Mouse (Mus musculus) brain, adult 2 months (tissue): ENCODE measurements around the gene Snx17.
"Not testable (repeated sequence)": the region's sequence is repeated elsewhere in the genome, so short reads cannot be mapped to it uniquely, and the experiment has no call there.

ENCODE experiments used
- DNase-seq: peaks from one replicate; pipeline ENCODE4 v3.0.0; 2011; ENCODE audit warnings: low read depth, low spot score

Snx17 gene

GRCm38 (mm10) chr5:31196207-31196606, 3.2 kb downstream of the Snx17 start:
- no peak for DNase-seq

DNA sequence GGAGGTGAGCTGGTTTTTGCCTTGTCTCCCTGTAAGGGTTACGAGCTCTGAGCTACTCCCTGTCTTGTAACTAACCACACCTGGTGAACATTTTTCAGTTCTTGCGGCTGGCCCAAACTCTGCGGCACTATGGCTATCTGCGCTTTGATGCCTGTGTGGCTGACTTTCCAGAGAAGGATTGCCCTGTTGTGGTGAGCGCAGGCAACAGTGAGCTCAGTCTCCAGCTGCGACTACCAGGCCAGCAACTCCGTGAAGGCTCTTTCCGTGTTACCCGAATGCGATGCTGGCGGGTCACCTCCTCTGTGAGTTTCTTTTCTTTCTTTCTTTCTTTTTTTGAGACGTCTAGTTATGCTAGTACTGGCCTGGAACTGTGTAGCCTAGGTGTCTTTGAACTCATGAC, 4.0 kb downstream of the Snx17 start:
- DNase-seq = no peak

DNA sequence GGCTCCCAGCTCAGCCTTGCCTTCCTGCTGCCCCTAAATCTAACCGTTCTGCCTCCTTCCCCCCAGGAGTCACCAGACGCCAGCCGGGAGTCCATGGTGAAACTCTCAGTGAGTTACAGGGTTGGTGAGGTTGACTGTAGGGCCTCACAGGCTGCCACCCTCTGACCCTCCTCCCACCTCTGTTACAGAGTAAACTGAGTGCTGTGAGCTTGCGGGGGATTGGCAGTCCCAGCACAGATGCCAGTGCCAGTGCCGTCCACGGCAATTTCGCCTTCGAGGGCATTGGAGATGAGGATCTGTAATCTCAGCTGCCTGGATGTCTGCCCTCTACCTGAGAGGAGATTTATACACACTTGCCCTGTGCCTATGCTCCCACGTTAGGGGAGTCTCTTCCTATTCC, 5.1 kb downstream of the Snx17 start:
- DNase-seq = no peak

DNA sequence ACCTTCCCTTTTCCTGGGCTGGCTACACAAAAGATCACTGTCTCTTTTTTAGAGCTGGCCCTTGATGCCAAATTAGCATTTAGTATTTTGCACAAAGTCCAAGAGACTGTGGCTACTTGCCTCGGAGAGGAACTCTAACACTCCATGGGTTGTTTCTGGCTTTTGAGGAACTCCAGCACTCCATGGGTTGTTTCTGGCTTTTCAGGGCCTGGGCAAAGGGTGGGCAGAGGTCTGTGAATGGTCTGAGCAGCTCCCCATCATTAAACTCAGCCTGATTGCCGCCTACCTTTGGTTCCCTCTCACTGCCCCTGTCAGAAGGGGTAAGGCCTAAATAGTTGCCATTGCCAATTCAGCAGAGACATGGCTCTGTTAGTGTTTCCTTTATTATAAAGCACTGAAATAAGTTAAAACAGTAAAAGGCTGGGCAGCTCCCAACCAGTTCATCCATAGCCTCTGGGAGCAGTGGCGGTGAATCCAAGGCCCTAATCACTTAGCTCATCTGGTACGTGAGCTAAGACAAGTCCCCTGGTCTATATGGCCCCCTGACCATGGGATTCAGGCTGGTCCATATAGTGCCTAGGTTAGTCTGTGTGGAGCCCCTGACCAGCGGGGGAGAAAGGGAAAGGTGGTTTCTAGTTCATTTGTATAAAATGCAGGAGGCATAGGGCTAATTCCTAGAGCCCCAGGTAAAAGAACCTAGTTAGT, 5.7 kb downstream of the Snx17 start:
- DNase-seq = no peak

- no peak for DNase-seq
Observed at GRCm38 (mm10) chr5:31199321-31199892, 6.4 kb downstream of the Snx17 start.

DNA sequence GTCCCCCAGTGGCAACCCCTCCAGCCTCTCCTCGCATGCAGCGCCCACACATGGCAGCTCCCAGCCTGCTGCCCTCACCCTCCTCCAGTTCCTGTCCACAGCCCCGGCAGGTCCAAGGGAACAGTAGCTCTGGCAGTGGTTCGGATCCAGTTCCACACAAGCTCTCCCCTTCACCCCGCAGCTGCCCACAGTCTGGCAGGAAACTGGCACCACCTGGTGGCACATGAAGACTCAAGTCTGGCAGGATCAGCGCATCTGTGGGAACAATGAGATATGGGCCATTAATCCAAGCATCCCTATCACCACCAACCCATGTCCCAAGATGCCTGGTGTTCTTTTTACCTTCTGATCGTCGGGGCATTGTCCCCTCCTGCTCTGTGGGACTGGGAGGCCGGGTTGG, 6.9 kb downstream of the Snx17 start:
- DNase-seq = peak; percentile 45

GRCm38 (mm10) chr5:31200327-31200768, 7.3 kb downstream of the Snx17 start:
- no peak for DNase-seq

DNA sequence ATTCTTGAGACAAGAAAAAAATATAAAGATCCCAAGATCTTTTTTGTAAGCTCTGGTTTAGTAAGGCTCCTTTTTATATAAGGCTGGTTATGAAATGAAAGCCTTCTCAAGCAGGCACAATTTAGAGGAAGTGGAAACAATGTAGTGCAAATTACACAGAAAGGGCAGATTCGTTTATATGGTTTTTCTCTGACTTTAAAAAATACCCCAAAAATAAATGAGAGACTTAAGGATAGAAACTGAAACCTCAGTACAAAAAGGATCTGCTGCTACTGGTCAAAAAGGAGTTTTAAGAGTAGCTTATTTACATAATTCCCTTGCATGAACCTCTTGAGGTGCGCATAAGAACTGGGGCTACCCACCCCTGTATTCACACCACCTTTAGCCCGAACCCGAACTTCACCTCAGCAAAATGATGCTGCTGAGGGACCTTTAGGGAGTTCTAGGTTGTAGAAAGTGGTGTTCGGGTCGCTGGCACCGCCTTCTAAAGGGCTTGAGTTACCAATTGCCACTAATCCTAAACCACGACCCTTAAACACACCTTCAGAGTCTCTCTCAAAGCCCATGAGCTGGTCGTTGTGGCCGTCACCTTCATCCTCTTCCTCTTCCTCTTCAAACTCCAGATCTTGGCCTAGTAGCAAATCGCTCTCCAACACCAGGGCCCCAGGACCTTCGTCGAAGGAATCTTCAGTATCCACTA, 8.2 kb downstream of the Snx17 start:
- DNase-seq = no peak

- DNase-seq = peak; percentile 100
Observed at GRCm38 (mm10) chr5:31201742-31202590, 8.9 kb downstream of the Snx17 start, which contains the start of gene Zfp513. TSS of gene Zfp513 (minus strand) at chr5:31202303.

- DNase-seq = no peak
Observed at GRCm38 (mm10) chr5:31202933-31203332, 9.9 kb downstream of the Snx17 start.

- no peak for DNase-seq
Observed at GRCm38 (mm10) chr5:31203866-31204265, 10.8 kb downstream of the Snx17 start.

DNA sequence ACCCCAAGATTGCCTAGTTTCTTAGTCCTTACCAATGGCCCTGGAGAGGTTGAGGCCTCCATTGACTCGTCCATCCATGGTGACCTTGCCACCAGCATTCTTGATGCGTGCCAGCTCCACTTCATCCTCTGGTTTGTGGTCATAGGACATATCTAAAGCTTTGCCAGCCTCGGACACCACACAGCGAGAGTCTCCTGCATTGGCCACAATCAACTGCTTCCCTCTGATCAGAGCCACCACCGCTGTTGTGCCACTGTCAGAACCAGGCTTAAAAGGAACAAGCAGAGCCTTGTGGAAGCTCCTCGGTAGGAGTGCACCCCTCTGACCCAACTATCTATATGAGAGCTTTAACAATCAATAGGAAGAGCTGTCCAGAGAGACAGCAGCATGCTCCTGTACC, 11.4 kb downstream of the Snx17 start:
- DNase-seq = no peak

- not testable (repeated sequence) for DNase-seq
Observed at GRCm38 (mm10) chr5:31216554-31216953, 23.5 kb downstream of the Snx17 start.

DNA sequence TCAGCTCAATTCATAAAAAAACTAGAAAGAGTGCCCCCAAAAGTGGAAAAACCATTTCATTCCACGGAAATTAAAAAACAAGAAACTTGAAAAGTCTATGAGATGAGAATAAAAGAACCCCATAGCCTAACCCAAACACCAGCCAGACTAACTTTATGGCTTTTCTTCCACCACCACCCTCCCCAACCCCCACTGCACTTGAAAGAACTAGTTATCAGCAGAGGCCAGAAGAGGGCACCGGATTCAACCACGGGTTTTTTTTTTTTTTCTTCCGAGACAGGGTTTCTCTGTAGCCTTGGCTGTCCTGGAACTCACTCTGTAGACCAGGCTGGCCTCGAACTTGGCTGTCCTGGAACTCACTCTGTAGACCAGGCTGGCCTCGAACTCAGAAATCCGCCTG, 25.3 kb downstream of the Snx17 start:
- DNase-seq = no peak

- DNase-seq = peak; percentile 69
Observed at GRCm38 (mm10) chr5:31219070-31219469, 26.0 kb downstream of the Snx17 start.

- no peak for DNase-seq
Observed at GRCm38 (mm10) chr5:31219474-31219873, 26.4 kb downstream of the Snx17 start.

DNA sequence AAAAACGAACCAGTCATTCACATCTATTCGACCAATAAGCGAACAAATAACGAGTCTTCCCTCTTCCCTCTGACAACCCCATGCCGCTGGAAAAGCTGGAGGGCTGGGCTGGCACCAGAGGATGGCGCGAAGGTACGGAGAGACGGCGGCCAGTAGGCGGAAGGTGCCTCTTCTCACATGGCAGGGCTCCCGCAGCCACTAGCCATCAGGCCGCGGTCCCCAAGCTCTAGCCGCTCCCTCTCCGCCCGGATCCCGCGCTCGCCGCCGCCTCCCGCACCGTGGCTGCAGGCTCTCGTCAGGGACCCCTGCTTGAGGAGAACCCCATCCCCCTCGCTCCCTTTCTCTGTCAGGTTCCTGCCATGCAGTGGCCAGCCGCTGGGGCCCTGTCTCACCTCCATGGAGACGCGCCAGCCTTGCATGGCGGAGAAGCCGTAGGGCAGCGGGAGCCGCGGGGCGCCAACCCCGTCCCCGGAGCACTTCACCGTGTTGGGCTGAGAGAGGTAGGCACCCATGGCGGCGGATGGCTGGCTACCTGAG, 27.0 kb downstream of the Snx17 start:
- DNase-seq = peak; percentile 66

GRCm38 (mm10) chr5:31220448-31221303, 27.6 kb downstream of the Snx17 start, which contains the start of gene Ppm1g:
TSS of gene Ppm1g (minus strand) at chr5:31220687.
- peak; percentile 98 for DNase-seq

GRCm38 (mm10) chr5:31221304-31221945, 28.4 kb downstream of the Snx17 start:
- peak; percentile 69 for DNase-seq

- DNase-seq = no peak
Observed at GRCm38 (mm10) chr5:31222696-31223095, 29.7 kb downstream of the Snx17 start.
